Mouse (Mus musculus): ENCODE data around the gene Pi16. TPM values are rescaled to one million over a fixed set of nuclear protein-coding genes. Genes with fewer than 3 reads are reported as not detected.

Pi16 gene
- total RNA-seq, 2 experiments from 2014 or later = 1.3 to 3.4 TPM

DNA sequence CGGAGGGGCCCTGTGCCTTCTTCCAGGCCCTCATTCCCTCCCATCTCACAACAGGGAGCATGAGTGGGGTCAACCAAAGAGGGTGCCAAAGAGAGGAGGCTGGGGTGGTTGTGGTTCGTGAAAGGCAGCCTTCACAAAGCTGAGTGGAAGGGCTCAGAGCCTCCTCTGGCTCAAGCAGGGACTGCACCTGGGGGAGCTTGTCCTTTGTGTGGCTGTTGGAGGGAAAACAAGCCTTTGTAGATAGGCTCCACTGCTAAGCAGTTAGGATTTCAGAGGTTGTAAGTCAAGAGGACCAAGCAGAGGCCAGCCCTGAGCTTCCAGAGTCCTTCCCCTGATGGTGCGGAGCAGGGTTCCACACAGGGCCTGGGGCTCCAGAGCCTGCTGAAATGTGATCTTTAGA is 14.4 kb upstream of the Pi16 start:
- ATAC-seq (replicated peaks; ENCODE audit: low FRiP score, poor library complexity, severe bottlenecking) = no peak

DNA sequence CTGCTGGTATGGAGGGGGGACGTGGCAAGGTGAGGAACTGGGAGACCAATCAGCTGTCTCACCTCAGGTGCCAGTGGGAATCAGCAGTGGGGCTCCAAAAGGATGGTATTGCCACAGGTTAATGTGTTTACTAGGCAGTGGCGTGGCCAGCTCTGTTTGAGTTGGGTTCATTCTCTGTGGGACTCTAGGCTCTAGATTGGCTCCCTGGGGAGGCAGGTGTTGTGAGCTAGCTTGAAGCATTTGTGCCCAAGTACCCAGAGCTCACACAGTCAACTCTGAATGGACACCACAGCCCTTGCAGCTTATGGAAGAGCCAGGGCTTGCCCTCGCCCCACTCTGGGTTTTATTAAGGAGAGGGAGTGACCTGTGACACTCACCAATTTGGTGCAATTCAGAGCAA is 13.6 kb upstream of the Pi16 start:
- no peak for ATAC-seq (replicated peaks; ENCODE audit: low FRiP score, poor library complexity, severe bottlenecking)

DNA sequence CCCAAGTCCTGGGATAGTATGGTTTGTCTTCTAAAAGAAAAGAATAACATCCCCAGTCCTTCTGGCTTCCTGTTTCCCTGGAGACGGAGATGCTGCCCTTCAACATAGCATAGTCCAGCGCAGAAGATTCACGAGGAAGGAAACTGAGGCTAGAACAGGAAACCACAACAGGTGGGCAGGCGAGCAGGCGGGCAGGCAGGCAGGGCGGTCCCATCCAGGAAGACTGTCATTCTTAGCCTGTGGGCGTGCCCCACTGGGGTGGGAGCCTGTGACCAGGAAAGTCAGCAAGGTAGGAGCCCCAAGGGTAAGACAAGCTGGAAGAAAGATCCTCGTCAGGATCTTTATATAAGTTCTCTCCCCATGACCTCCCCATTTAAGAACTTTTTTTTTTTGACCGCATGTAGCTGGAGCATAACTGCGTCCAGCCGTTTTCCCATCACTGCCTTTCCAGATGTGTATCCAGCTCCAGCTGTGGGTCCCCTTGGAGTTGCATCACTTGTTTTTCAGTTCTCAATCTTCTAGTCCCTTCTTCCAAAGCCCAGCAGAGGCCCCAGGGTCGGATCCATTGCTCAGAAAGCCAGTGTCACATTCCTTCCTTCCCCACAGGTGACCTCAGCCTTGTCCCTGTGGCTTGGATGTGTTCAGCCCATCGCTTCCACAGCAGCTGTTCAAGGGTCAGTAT is 13.0 kb upstream of the Pi16 start:
- ATAC-seq (replicated peaks; ENCODE audit: low FRiP score, poor library complexity, severe bottlenecking) = no peak

DNA sequence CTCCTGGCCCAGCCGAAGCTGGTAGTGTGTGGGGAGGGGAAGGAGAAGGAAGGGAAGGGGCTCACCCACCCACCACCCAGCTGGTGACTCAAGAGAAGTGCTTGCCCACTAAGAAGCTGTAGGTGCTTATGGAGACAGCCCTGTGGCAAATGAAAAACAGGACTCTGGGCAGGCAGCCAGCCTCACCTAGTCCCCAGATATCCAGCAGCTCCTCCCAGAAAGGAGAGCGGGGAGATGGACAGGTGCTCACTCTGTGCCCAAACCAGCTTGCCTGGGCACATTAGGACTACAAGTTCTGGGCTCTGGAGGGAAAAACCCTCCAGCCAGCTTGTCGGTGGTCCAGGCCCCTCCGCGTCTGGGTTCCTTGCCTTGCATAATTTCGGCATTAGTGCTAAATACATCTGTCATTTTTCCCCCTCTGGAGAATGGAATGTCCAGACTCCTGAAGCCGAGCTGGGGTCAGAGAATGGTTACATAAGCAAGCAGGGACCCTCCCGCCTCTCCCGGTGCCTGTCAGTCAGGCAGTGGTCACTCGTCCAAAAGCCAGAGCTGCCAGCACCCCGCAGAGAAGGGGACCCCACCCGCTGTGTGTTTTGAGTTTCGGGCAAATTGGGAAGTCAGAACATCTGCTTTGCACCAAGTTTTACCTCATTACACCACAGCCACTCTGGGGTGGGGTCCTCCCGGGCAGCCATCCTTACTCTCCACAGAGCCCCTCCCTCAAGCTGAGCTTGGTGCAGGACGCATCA is 12.2 kb upstream of the Pi16 start:
- no peak for ATAC-seq (replicated peaks; ENCODE audit: low FRiP score, poor library complexity, severe bottlenecking)

DNA sequence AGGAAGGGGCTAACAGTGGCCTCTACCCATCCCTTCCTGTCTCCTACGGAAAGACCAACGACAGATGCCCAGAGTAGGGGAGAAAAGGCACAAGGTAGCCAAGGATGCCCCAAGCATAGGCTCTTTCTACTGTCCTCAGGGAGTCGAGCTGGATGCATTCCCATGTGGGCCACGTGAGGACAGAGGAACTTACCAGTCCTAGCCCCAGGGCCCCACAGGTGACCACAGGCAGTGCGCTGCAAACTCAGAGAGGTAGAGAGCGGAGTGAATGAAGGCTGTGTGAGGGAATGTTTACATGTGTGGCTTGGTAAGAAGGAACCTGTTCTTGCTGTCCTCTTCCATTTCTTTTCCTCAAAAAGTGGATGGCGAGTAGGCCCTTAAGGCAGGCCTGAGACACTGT is 11.6 kb upstream of the Pi16 start:
- ATAC-seq (replicated peaks; ENCODE audit: low FRiP score, poor library complexity, severe bottlenecking) = no peak

DNA sequence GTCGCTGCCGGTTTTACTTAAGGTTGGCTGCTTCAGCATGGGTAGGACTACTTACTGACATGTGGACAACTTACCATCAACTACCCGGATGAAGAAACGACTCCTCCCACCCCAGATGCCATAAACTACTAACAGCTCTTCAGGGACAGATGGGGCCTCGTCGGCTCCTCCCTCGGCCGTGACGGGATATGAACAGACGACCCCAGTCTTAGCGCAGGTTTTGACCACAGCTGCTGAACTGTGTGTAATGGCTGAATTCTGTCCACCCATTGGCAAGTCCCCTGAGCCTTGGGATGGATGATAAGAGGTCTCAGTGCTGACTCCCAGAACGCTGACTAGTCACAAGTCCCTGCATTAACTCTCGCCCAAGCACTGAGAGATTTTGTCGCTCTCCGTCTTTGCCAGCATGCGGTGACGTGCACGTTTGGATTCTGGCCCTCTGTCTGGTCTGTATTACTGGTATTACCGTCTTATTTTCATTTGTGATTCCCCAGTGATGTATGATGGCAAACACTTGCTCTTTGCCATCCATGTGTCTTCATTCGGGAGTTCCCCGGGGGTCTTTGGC is 7.3 kb upstream of the Pi16 start:
- ATAC-seq (replicated peaks; ENCODE audit: low FRiP score, poor library complexity, severe bottlenecking) = no peak

DNA sequence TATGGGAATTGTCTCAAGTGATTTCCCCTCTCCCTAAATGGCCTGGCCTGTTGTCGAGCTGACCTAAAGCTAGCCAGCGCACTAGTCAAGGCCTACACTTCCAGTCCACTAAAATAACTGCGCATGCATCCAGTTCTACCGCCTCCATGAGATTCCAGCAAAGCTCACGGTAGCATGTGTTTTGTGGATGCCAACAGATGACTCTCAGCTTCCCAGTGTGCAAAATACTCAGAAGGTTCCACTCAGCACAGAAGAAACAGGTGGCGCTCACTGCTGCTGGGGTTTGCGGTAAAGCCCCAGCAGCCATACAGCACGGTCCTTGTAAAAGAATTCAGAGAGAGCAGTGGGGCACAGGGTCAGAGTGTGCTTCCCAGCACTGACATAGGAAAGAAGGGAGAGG is 5.9 kb upstream of the Pi16 start:
- no peak for ATAC-seq (replicated peaks; ENCODE audit: low FRiP score, poor library complexity, severe bottlenecking)

DNA sequence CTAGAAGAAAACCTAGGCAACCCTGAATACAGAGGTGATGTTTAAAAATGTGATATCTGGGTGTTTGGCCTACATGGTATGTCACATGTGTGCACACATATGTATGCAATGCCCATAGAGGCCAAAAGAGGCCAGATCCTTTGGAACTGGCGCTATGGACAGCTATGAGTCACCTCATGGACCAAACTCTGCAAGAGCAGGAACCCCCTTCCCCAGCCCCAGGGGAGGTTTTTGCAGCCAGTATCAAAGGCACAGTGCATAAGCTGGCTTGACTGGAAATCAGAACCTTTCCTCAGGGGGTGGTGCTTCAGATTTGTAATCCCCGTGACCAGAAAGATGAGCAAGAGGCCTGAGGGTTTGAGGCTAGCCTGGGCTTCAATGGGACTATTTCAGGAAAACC is 5.4 kb upstream of the Pi16 start:
- ATAC-seq (replicated peaks; ENCODE audit: low FRiP score, poor library complexity, severe bottlenecking) = no peak

DNA sequence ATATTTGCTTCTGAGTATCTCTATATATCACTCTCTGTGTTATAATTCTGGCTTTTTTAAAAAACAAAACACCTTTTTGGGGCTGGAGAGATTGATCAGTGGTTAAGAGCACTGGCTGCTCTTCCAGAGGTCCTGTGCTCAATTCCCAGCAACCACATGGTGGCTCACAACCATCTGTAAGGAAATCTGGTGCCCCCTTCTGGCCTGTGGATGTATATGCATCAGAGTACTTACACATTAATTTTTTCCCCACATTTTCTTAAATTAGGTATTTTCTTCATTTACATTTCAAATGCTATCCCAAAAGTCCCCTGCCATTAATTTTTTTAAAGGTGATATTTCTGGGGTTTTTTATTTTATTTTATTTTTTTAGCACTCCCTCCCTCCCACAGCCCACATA is 4.2 kb upstream of the Pi16 start:
- no peak for ATAC-seq (replicated peaks; ENCODE audit: low FRiP score, poor library complexity, severe bottlenecking)

DNA sequence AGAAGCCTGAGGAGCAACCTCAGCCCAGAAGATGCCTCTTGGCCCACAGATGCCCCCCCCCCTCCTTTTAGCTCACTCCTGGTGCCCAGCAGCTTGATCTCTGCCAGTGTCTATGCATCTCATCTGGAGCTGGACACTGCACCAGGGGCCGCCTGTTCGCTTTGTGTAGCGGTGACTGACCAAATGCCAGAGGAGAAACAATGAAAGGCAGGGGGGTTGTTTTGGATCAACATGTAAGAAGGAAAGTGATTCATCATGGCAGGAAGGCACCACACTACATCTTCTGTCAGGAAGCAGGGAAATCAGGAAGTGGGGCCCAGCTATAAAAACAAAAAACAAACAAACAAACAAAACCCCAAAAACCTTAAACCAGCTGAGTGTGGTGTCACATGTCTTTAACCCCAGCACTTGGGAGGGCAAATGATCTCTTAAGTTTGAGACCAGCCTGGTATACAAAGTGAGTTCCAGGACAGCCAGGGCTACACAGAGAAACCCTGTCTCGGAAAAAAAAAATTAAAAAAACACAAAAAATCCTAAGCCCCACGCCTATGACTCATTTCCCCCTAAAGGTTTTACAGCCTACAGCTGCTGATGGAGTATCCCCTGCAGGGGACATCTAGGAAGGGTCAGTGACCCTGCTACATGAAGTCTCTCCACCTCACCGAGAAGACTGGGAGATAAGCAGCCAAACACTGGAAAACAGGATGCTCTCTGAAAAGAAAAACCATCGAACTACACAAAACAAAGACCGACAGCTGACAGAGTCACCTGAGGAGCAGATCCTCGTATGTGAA is 1.6 kb upstream of the Pi16 start:
- ATAC-seq (replicated peaks; ENCODE audit: low FRiP score, poor library complexity, severe bottlenecking) = no peak

DNA sequence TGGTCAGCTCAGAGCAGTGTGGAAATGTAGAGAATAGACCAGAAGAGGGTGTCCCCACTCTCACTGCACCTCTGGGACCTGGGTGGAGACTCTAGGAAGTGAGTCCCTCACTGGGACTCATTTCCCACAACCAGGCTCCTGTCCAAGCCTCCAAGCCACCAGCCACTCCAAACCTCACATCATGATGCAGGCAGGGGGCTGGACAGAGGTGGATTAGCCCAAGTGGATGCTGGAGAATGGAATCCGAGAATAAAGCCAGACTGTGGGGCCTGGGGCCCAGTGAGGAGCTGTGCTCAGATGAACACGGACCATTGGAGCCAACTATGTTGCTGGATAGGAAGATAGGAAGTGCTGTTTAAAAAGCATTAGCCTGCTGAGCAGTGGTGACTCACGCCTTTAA is 589 bp upstream of the Pi16 start:
- ATAC-seq (replicated peaks; ENCODE audit: low FRiP score, poor library complexity, severe bottlenecking) = no peak

DNA sequence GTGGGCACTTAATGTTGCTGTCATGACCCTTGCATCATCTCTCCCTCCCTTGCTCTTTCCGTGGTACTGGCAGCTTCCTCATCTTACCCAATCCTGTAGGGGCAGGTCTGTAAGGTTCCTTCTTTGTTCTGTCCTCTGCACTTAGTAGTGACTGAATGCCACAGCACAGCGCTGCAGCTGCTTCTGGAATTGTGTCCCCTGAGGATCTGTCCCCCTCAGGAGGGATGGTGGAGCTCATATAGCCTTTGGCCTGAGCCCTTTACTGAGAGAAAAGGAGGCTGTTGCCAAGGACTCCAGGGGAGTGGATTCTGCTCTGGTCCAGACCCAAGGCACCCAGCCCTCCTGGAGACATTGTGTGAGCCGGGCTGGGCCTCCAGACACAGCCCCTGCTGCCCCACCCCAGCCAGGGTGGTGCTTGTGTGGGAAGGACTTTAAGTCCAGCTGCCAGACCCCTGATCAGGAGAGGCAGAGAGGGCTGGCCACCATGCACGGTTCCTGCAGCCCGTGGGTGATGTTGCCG is 1.3 kb downstream of the Pi16 start:
- no peak for ATAC-seq (replicated peaks; ENCODE audit: low FRiP score, poor library complexity, severe bottlenecking)

DNA sequence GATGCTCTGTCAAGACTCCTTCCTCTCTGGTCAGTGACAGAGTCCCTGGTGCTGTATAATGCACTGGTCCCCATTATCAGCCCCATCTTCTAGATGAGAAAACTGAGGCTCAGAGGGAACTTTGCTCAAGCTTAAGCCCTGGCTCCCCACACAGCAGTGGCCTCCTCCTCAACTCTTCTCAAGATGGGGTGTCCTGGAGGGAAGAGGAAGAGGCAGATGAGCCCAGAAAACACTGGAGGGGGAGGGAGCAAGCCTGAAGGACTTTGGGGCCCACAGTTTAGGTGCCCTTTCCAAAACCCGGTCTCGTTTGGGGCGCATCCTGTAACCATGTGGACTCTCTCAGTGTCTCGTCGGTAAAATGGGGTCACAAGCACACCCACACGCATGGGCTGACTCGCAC is 2.0 kb downstream of the Pi16 start:
- ATAC-seq (replicated peaks; ENCODE audit: low FRiP score, poor library complexity, severe bottlenecking) = no peak

DNA sequence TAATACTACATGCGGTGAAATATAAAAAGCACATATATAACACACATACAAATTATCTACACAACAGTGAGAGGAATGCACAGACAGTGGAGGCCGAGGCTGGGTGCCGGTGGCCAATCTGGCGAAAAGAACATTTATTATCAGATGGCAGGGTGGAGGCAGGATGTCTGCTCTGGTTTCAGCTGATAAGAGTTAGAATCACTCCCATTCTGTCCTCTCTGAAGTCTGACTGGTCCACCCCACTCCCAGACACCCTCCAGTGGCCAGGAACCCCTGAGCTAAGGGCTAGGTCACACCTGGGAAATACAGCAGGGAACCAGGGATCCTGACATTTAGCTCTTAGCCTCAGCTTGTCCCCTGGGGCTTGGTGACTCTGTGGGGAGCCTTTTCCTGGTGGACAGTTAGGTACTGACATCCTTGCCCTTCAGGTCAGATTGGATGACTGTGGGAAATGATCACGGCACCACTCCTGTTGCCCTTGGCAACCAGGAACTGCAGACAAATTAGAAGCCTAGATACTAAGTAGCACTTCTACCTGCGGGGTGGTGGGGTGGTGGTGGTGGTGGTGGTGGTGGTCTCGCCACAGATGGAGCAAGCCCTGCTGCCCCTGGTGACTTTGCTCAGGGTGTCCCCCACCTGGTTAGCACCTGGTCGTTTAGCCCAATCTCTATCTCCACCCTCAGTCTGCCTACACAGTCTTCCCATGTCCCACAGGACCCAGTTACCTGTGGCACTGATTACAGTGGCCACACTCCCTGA is 2.6 kb downstream of the Pi16 start:
- ATAC-seq (replicated peaks; ENCODE audit: low FRiP score, poor library complexity, severe bottlenecking) = no peak

DNA sequence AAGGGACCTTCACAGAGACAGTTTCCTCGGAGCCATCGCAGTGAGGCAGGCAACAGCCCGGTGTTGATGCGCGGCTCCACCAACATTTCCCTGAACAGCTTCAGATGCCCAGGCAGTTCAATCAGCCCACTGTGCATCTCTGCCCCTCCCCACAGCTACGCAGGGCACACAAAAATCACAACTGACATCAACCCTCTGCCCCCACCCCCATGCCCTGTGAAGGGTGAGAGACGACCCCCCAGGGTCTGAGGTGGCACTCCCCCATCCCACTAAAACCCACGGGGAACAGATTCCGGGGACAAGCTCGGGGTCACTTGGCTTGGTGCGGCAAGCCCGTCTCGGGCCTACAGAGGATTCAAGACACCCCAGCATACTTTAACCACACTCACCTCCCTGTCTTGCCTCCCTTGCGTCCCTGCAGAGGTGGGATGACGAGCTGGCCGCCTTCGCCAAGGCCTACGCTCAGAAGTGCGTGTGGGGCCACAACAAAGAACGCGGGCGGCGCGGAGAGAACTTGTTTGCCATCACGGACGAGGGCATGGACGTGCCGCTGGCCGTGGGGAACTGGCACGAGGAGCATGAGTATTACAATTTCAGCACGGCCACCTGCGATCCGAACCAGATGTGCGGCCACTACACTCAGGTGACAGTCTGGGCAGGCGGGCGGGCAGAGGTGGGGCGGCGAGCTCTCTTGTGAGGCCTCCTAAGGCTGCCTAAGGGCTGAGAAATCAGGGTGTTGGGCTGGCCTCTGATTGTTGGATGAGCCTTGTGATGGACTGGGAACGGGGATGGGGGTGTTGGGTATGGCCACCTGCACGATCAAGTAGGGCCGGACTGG is 4.5 kb downstream of the Pi16 start:
- no peak for ATAC-seq (replicated peaks; ENCODE audit: low FRiP score, poor library complexity, severe bottlenecking)

DNA sequence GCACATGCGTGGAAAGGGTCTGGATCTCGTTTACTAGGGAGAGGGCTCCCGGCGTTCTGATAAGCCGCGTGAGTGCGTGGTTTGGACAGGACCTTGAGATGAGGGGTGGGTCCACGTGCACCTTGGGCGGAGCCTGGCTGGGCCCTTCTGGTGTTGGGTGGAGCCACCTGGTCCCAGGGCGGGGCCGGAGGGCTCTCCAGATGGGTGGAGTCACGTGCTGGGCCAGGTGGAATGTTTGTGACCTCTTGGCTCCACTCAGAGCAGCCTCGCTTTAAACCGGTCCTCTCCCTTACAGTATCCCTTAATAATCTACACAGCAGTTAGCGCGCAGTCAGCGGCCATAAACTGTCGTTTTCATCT is 5.1 kb downstream of the Pi16 start:
- no peak for ATAC-seq (replicated peaks; ENCODE audit: low FRiP score, poor library complexity, severe bottlenecking)

DNA sequence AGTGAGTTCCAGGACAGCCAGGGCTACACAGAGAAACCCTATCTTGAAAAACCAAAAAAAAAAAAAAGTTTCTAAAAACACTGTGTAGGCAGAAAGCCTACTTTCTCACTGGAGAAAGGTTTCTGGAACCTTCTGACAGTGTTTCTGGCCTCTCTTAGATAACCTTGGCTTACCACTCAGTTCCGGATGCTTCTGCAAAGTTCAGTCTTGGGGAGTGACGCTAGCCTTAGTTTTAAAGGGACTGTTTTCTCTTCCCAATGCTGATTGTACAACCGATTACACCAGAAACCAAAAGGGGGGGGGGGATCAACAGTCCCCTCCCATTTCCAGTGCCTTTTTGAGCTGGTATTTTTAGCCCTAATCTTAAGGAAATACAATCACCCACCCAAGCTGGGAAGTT is 6.1 kb downstream of the Pi16 start:
- no peak for ATAC-seq (replicated peaks; ENCODE audit: low FRiP score, poor library complexity, severe bottlenecking)

DNA sequence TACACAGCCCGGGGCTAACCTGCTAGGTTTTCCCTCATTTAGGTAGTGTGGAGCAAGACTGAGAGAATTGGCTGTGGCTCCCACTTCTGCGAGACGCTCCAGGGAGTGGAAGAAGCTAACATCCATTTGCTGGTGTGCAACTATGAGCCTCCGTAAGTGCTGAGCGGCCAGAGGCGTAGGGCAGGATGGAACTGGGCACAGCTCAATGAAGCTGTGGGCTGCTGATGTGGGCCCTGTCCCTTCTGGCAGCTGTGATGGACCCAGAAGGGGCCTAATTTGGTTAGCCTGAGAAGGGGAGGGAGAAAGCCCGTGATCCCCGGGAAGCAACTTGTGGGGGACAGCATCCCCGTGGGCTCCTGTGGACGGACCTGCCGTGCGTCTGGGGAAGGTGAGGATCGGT is 8.4 kb downstream of the Pi16 start:
- no peak for ATAC-seq (replicated peaks; ENCODE audit: low FRiP score, poor library complexity, severe bottlenecking)
